Mouse (Mus musculus): ENCODE measurements around the gene Tbxa2r.

The Tbxa2r gene

DNA sequence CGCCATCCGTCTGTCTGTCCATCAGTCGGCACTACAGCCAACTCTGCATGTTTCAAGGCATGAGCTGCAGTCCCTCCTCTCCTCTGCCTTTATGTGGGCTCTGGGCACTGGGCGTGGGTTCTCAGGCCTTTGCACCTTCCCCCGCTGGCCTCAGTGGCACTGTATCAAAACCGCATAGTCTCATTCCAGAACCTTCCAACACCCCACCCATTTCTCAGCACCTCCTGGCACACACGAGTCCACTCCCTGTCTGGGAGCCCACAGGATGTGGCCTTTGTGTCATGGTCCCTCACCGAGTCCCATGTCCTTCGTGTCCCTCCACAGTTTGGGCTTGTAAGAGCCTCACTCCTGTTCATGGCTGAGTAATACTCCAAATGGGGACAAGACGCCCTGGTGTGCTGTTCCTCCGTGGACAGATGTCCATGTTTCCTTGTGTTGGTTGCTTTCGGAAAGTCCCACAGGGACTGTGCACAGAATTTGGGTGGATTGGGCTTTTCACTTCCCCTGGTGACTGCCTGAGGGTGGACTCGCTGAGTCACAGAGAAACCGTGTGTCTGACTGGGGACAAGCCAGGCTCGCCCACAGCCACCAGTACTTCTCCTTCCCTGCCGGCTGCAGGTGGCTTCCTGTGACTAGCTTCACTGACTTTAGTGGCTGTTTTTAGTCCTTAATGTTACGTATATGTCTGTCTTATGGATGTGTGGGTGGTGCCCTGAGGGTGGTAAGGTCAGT lies 30.0 kb upstream of the Tbxa2r start:
- CTCF ChIA-PET = interaction anchor here (0.6 to 0.7 kb wide), 3 partner anchors 48 to 207 kb away, joined by 3 to 5 read pairs (median 4); no protein-coding TSS in a partner anchor

GRCm38 (mm10) chr10:81299585-81300351 lies 28.8 kb upstream of the Tbxa2r start:
- CTCF ChIA-PET = interaction anchor here (0.5 to 0.7 kb wide), 2 partner anchors 127 to 148 kb away, joined by 5 read pairs; no protein-coding TSS in a partner anchor

DNA sequence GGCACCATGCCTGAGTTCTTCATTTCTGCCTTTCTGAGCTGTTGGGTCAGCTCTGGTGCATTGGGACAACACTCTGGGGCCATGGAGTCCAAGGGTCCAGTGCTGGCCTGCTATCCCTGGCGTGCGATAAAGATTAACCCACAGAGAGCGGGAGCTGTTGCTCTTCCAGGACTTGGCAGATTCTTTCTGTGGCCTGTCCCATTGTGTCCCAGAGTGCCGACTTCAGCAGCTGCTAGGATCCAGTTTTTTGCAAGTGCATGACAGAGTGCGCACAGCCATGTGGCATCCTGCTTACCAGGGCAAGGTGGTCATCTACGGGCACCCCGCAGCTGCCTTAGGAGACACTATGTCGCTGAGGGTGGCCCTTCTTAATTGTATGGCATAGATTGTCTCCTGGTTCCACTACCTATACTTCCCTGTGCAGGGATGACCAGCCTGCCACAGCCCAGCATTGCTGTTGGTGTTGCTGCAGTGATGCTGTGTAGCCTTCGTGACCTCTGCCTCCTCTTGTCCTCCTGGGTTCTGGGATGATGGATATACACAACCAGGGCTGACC lies 28.1 kb upstream of the Tbxa2r start:
- CTCF ChIA-PET = no interaction called here

- CTCF ChIA-PET = interaction anchor here (1.8 kb wide), 1 partner anchor 9 kb away, joined by 7 read pairs; the partner anchor contains the start of gene Pip5k1c
Observed at GRCm38 (mm10) chr10:81301321-81301720, 27.2 kb upstream of the Tbxa2r start.

GRCm38 (mm10) chr10:81302288-81302687 lies 26.2 kb upstream of the Tbxa2r start:
- CTCF ChIA-PET = interaction anchor here (1.8 kb wide), 1 partner anchor 10 kb away, joined by 7 read pairs; the partner anchor contains the start of gene Pip5k1c

DNA sequence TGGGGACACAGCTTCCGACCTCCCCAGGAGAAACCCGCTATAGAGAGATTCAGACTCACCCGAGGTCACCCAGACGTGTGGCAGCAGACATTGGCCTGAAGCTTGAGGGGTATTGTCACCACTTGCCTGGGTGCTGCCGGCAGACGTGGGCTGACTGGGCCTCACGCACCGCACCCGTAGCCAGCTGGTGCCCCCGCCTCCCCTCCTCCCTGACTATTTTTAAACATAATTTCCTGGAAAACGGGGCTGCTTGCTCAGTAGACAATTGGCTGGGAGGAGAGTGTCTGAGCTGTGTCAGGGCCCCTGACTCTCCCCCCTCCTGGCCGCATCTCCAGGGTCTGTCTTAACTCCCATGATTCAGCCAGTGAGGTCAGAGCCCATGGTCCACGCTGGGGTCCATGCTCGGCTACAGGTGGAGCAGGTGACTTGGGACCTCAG lies 25.7 kb upstream of the Tbxa2r start:
- CTCF ChIA-PET = interaction anchor here (1.8 kb wide), 1 partner anchor 10 kb away, joined by 7 read pairs; the partner anchor contains the start of gene Pip5k1c

GRCm38 (mm10) chr10:81303258-81303657 lies 25.3 kb upstream of the Tbxa2r start:
- CTCF ChIA-PET = no interaction called here

DNA sequence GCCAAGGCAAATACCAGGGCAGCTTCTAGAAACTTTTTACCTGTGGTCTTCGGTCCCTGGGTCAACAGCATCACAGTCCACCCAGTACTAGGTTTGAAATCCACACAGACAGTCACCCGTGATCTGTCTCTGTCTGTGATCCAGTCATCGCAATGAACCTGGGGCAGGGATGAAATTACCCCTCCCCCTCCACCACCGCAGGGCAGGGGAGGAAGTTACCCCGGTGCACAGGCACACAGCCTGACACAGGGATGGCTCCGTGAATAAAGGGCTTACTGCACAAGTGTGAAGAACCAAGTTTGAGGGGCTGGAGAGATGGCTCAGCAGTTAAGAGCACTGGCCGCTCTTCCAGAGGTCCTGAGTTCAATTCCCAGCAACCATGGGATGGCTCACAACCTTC lies 24.8 kb upstream of the Tbxa2r start:
- CTCF ChIA-PET = interaction anchor here (0.7 to 1.5 kb wide), 3 partner anchors 11 to 68 kb away, joined by 3 to 5 read pairs (median 3); partner anchors contain the start of gene Gipc3

DNA sequence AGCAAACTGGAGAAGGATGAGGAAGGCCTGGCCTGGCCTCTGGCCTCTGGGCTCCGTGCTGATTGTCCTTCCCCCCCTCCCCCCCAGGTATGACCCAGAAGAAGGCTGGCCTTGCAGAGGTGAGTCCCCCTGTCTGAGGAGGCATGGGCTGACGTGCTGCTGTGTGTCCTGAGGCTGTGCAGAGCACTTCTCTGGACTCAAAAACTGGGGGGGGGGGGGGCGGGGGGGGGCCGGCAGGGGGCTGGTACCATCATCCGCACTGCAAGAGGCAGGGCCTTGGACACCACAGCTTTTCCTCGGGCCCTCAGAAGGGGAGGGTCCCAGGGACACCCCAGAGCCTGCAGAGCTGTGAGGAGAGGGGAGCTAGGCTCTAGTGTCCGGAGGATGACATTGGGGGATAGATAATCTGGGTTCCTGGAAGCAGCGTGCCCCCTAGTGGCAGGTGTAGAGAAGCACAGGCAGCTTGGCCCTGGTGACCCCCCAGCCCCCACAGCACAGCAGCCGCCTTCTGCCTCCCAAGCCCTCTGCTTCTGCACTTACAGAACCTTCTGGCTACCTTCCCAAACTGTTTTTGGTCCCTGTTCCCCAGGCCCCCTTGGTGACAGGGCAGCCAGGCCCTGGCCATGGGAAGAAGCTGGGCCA lies 23.8 kb upstream of the Tbxa2r start:
- CTCF ChIA-PET = interaction anchor here (0.6 to 1.9 kb wide), 7 partner anchors 12 to 592 kb away, joined by 3 to 11 read pairs (median 5); partner anchors contain the start of genes Cactin and Gipc3

DNA sequence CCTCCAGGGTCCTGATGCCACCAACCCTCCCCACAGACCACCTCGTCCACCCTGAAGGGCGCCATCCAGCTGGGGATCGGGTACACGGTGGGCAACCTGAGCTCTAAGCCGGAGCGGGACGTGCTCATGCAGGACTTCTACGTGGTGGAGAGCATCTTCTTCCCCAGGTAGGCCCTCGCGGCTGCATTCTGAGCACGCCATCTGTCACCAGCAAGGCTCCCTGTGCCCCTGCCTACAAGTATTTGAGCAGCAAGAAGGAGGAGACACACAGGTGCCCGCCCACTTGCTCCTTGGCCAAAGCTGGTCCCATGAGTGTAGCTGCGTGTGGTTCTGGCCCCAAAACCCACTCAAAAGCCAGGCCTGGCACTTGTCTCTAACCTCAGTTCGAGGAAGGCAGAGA lies 22.9 kb upstream of the Tbxa2r start:
- CTCF ChIA-PET = interaction anchor here (0.5 to 1.9 kb wide), 2 partner anchors 14 to 17 kb away, joined by 11 to 13 read pairs; partner anchors contain the start of gene Tjp3

GRCm38 (mm10) chr10:81306173-81306668 lies 22.3 kb upstream of the Tbxa2r start:
- CTCF ChIA-PET = interaction anchor here (0.5 to 0.9 kb wide), 2 partner anchors 14 to 15 kb away, joined by 3 to 13 read pairs; partner anchors contain the start of genes Pip5k1c and Tjp3

DNA sequence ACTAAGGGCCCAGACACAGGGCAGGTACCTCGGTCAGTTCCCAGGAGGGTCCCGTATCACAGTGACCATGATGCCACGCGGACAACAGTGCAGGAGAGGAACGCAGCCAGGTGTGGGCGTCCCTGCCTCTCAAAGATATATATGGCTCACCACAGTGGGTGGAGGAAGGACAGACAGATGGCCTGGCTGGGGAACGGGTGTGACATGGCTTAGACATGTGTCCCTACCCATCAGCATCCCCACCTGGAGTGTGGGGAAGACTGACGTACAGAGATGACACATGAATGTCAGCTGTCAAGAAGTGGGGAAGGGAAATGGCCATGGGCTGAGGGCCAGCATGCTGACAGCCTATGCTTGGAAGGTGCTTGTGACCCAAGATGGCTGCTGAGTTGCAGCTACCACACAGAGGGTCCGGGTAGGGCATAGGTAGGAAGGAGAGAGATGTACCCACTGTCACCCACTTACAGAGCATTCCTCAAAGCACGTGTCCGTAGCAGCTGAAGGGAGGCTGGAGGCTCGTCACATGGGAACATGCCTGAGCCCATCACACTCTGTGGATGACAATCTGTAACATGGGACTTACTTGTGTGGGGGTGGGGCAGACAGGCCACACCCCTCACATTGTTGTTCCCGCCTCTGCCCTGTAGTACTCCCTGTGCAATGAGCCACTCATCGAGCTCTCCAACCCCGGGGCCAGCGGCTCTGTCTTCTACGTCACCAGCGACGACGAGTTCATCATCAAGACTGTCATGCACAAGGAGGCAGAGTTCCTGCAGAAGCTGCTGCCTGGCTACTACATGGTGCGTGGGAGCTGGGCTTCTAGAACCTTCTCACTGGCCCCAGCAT lies 21.5 kb upstream of the Tbxa2r start:
- CTCF ChIA-PET = interaction anchor here (0.9 kb wide), 1 partner anchor 15 kb away, joined by 3 read pairs; the partner anchor contains the start of gene Pip5k1c

DNA sequence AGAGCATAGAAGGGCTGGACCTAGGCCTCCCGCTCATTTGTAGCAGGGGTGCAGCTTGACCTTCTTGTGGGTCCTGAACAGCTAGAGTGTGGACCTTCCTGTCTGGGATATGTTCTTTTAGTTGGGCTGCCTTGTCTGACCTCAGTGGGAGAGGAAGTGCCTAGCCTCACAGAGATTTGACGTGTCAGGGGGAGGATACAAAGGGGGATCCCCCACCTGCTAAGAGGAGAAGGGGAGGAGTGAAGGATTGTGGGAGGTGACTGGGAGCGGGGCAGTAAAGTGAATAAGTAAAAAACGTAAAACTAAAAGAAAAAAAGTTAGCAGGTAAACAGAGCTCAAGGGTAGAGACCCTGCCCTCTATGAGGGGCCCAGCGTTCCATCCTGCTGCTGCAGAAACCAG lies 19.0 kb upstream of the Tbxa2r start:
- CTCF ChIA-PET = no interaction called here

DNA sequence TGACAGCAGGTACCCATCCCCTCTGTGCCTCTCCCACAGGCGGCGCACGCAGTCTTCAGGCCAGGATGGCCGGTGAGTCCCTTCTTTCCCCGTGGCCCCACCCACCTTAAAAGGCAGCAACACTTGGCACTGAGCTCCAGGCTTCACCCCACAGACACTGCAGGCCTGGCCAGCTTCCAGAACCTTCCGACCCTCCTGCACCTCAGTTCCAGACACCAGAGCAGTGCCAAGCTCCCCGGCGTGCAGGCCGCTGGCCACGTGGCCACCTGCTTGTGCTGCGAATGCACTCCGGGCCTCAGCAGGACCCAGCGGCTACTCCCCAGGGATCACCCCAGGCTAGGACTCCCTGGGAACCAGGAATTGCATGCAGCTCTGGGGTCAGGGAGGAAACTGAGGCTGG lies 14.9 kb upstream of the Tbxa2r start:
- CTCF ChIA-PET = interaction anchor here (0.6 kb wide), 1 partner anchor 1588 kb away, joined by 3 read pairs; no protein-coding TSS in a partner anchor

GRCm38 (mm10) chr10:81314201-81314600 lies 14.3 kb upstream of the Tbxa2r start:
- CTCF ChIA-PET = no interaction called here

- CTCF ChIA-PET = no interaction called here
Observed at GRCm38 (mm10) chr10:81315587-81315986, 12.9 kb upstream of the Tbxa2r start.

DNA sequence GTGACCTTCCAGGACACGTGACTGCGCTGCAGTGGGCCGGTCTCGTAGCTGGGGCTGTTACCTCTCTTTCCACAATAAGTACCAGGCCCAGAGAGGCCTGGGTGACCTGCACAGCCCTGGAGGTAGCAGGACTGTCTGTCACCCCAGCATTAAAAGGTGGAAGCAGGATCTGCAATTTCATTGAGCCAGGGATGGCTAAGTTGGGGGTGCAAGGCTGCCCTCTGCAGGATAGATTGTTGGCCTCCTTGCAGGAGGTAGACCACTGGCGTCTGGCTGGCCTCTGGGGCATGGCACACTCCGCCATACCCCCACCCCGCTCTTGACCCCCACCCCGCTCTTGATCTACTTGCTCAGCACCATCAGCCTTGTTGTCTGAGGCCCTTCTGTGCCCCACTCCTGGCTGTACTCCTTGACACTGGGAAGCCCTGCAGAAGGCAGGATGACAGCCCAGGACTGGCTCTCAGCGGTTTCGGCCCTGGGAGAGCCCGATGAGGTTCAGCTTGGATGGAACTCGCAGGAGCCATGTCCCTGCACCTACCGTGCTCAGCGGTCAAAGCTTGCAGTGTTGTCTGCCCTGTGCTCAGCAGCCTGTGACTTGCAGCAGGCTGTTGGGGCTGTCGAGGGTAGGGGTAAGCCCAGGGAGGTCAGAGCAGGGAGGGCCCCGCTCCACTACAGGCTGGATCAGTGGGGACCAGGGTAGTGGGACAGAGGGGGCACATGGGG lies 12.0 kb upstream of the Tbxa2r start:
- CTCF ChIA-PET = interaction anchor here (0.5 kb wide), 1 partner anchor 27 kb away, joined by 6 read pairs; no protein-coding TSS in a partner anchor

GRCm38 (mm10) chr10:81317273-81317672 lies 11.3 kb upstream of the Tbxa2r start:
- CTCF ChIA-PET = interaction anchor here (1.2 kb wide), 1 partner anchor 28 kb away, joined by 3 read pairs; no protein-coding TSS in a partner anchor
